14 mouse cellular contexts compared by ENCODE assay signal in the genomic region with DNA sequence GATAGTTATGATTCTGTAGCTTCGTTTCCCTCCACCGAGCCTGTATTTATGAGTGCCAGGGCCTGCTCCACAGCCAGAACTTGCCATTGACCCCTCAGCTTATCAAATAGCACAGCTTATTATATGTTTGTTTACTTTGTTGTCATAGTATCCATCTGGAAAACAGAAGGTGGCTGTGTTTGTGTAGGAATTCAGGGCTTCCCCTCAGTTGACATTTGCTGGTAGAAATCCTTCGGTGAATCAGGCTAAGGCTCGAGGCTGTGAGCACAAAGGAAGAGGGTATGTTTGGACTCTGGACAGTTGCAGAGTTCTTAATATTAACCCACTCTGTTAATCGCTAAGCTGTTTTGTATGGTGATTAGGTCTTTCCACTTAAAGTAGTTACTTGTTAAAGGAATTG. TPM values are rescaled to one million over a fixed set of nuclear protein-coding genes. Genes with fewer than 3 reads are reported as not detected.
DNase-seq lines count a peak whose midpoint lies in the region; ATAC-seq and TF ChIP-seq lines count a peak whose summit lies in the region.
"Had no signal": no experiment of that assay in that cellular context is flagged by ENCODE, and none has a peak within 500 bp of the region (broad histone marks: within the 10 kb centered on the region; RNA-seq: fewer than 3 reads in every experiment).

No protein-coding gene starts in this region.

- no peak for ATAC-seq in heart, embryonic 12.5 days (ENCODE audit: insufficient number of reproducible peaks, low FRiP score)
- peak; percentile 60 for ATAC-seq in liver, embryonic 16.5 days (ENCODE audit: low read depth)
- no peak for ATAC-seq in megakaryocyte-erythroid progenitor cell, adult 5-6 weeks (replicated peaks; ENCODE audit: low FRiP score, low TSS enrichment, poor library complexity, severe bottlenecking)
- ATAC-seq in hindbrain, postnatal 0 days: no peak
- ATAC-seq: activated CD4-positive, CD25-positive, alpha-beta regulatory T cell, adult 4 months; midbrain, embryonic 13.5 days had no signal

- H3K27ac ChIP-seq in gastrocnemius, adult 2 months: peak overlapping the region; percentile 56; the same call in 1 of the 2 replicates
- H3K27ac ChIP-seq in heart, embryonic 12.5 days (ENCODE audit: poor library complexity, severe bottlenecking): peak overlapping the region; percentile 32; the same call in 1 of the 2 replicates
- peak overlapping the region; percentile 64; the same call in 1 of the 2 replicates for H3K27ac ChIP-seq in liver, embryonic 16.5 days (ENCODE audit: low read length)
- H3K27ac ChIP-seq in hindbrain, postnatal 0 days: no peak overlapping the region
- H3K27ac ChIP-seq: hindbrain, embryonic 13.5 days; midbrain, embryonic 13.5 days had no signal

- TF ChIP-seq CTCF in gastrocnemius, adult 2 months (IDR thresholded peaks at IDR 0.05): no peak
- no peak for TF ChIP-seq CTCF in hindbrain, postnatal 0 days (IDR thresholded peaks at IDR 0.05; ENCODE audit: low read depth)

- H3K9ac ChIP-seq in heart, embryonic 12.5 days: peak overlapping the region; percentile 32; the same call in 1 of the 2 replicates
- no peak overlapping the region for H3K9ac ChIP-seq in liver, embryonic 16.5 days (ENCODE audit: low read depth, low read length)
- no peak overlapping the region for H3K9ac ChIP-seq in hindbrain, postnatal 0 days (replicated peaks; ENCODE audit: low read length)
- H3K9ac ChIP-seq: hindbrain, embryonic 13.5 days; lung, embryonic 14.5 days; midbrain, embryonic 13.5 days had no signal

- 31% methylated on average over 5 of the region's 5 CpGs for WGBS in heart, embryonic 12.5 days
- WGBS in liver, embryonic 16.5 days (ENCODE audit: insufficient replicate concordance): 57% methylated on average over 5 of the region's 5 CpGs
- 59% methylated on average over 5 of the region's 5 CpGs for WGBS in hindbrain, postnatal 0 days

- no peaks in the 10 kb centered on the region for H3K27me3 ChIP-seq in heart, embryonic 12.5 days (replicated peaks)
- no peaks in the 10 kb centered on the region for H3K27me3 ChIP-seq in liver, embryonic 16.5 days (ENCODE audit: control insufficient read depth, insufficient read depth, low read depth, low read length)
- H3K27me3 ChIP-seq in hindbrain, postnatal 0 days (ENCODE audit: insufficient read depth, low read length): no peaks in the 10 kb centered on the region
- H3K27me3 ChIP-seq: hindbrain, embryonic 13.5 days; midbrain, embryonic 13.5 days had no signal

- H3K36me3 ChIP-seq in heart, embryonic 12.5 days: no peaks in the 10 kb centered on the region
- H3K36me3 ChIP-seq in liver, embryonic 16.5 days (ENCODE audit: control insufficient read depth, insufficient read depth): no peaks in the 10 kb centered on the region
- no peaks in the 10 kb centered on the region for H3K36me3 ChIP-seq in hindbrain, postnatal 0 days (ENCODE audit: insufficient read depth, low read length)
- H3K36me3 ChIP-seq: hindbrain, embryonic 13.5 days; midbrain, embryonic 13.5 days had no signal

- H3K9me3 ChIP-seq in heart, embryonic 12.5 days (replicated peaks): no peaks in the 10 kb centered on the region
- H3K9me3 ChIP-seq in liver, embryonic 16.5 days (replicated peaks; ENCODE audit: control insufficient read depth, low read length): no peaks in the 10 kb centered on the region
- H3K9me3 ChIP-seq in hindbrain, postnatal 0 days (ENCODE audit: low read length): no peaks in the 10 kb centered on the region
- H3K9me3 ChIP-seq: hindbrain, embryonic 13.5 days; midbrain, embryonic 13.5 days had no signal

- no peak overlapping the region for H3K4me3 ChIP-seq in gastrocnemius, adult 2 months
- H3K4me3 ChIP-seq in heart, embryonic 12.5 days: no peak overlapping the region
- H3K4me3 ChIP-seq in liver, embryonic 16.5 days (ENCODE audit: low read depth, low read length): no peak overlapping the region
- H3K4me3 ChIP-seq in hindbrain, postnatal 0 days (ENCODE audit: low read length): no peak overlapping the region
- H3K4me3 ChIP-seq: hindbrain, embryonic 13.5 days; midbrain, embryonic 13.5 days had no signal

- intact Hi-C loops in gastrocnemius, adult 2 months (cut with DNase I): no loop called here

- no peak for DNase-seq in gastrocnemius, adult 2 months
- no peak for DNase-seq in gastrocnemius, postnatal 10 days
- peak; percentile 55 for DNase-seq in kidney, adult 18-20 months
- no peak for DNase-seq in hindbrain, postnatal 0 days (ENCODE audit: low spot score)
- no peak for DNase-seq in frontal cortex, postnatal 10 days (ENCODE audit: low spot score in 2 of 2)
- DNase-seq: cerebellum, postnatal 36 days; lung, embryonic 14.5 days; right cerebral cortex, adult 18-20 months had no signal

- peaks cover 54% of the 10 kb centered on the region for H3K4me1 ChIP-seq in heart, embryonic 12.5 days (replicated peaks)
- no peaks in the 10 kb centered on the region for H3K4me1 ChIP-seq in liver, embryonic 16.5 days (ENCODE audit: control insufficient read depth, low read depth, low read length)
- H3K4me1 ChIP-seq in hindbrain, postnatal 0 days (ENCODE audit: insufficient read depth, low read length): no peaks in the 10 kb centered on the region
- H3K4me1 ChIP-seq: hindbrain, embryonic 13.5 days; midbrain, embryonic 13.5 days had no signal

- peak overlapping the region; percentile 19; the same call in 1 of the 2 replicates for H3K4me2 ChIP-seq in heart, embryonic 12.5 days
- H3K4me2 ChIP-seq in liver, embryonic 16.5 days (ENCODE audit: low read depth, low read length): no peak overlapping the region
- H3K4me2 ChIP-seq in hindbrain, postnatal 0 days (ENCODE audit: low read depth, low read length): no peak overlapping the region
- H3K4me2 ChIP-seq: hindbrain, embryonic 13.5 days; lung, embryonic 14.5 days; midbrain, embryonic 13.5 days had no signal

RNA-seq across cellular contexts. Expression of gene Akap13, which starts 43.3 kb away (rescaled TPM):
- 10 to 100 TPM; 53.2 to 75.9 TPM for total RNA-seq in gastrocnemius, adult 2 months (2021)
- total RNA-seq in gastrocnemius, postnatal 10 days (2021): 10 to 100 TPM; 65.5 to 73.5 TPM
- 66.9 and 73.2 TPM in 2 replicates for polyA plus RNA-seq in heart, embryonic 12.5 days (2016; fragmentation: Nextera tagmentation; extraction: Ambion mirVana)
- polyA plus RNA-seq in liver, embryonic 16.5 days (2015; fragmentation: Nextera tagmentation; extraction: Ambion mirVana): 36.9 and 41.0 TPM in 2 replicates
- 74.9 and 87.9 TPM in 2 replicates for total RNA-seq in megakaryocyte-erythroid progenitor cell, adult 5-6 weeks (2014; fragmentation: Nextera tagmentation)
- total RNA-seq in megakaryocyte-erythroid progenitor cell, adult 5-6 weeks (2017): 63.3 and 152 TPM in 2 replicates
- total RNA-seq in hindbrain, postnatal 0 days (2014; rRNA removed): 26.1 and 31.7 TPM in 2 replicates
- 13.8 and 14.3 TPM in 2 replicates for polyA plus RNA-seq in hindbrain, postnatal 0 days (2015; fragmentation: Nextera tagmentation; extraction: Ambion mirVana)
